Mouse (Mus musculus): ENCODE results near the gene Cntn2. TPM values are rescaled to one million over a fixed set of nuclear protein-coding genes. Genes with fewer than 3 reads are reported as not detected.

Cntn2 gene
- polyA plus RNA-seq, 1 experiment from 2014 or later: 0.26 TPM

- 0 out of 2 replicates have a peak, but pooled peaks have one; percentile 36 for ATAC-seq (ENCODE audit: insufficient read depth, low FRiP score, low read depth)
- no peaks in the 10 kb centered on the region for H3K9me3 ChIP-seq
- no peaks in the 10 kb centered on the region for H3K36me3 ChIP-seq
- H3K4me3 ChIP-seq (replicated peaks): no peak overlapping the region
- H3K27ac ChIP-seq: no peak overlapping the region
- peaks cover 36% of the 10 kb centered on the region for H3K27me3 ChIP-seq (replicated peaks)
- peaks cover 15% of the 10 kb centered on the region; the same call in 1 of the 2 replicates for H3K4me1 ChIP-seq
- WGBS: 21% methylated on average over 5 of the region's 5 CpGs
- peak overlapping the region; percentile 45 for H3K4me2 ChIP-seq
- no peak overlapping the region for H3K9ac ChIP-seq
These were observed 1.0 kb downstream of the Cntn2 start for GRCm38 (mm10) chr1:132541824-132542599.

GRCm38 (mm10) chr1:132541171-132541823, 1.8 kb downstream of the Cntn2 start:
- 5% methylated on average over 14 of the region's 14 CpGs for WGBS

GRCm38 (mm10) chr1:132540701-132541100, 2.4 kb downstream of the Cntn2 start:
- Histone ChIP-seq H3K4me3 (replicated peaks) (no peak overlapping the region), H3K4me2 (no peak overlapping the region), H3K4me1 (peaks cover 15% of the 10 kb centered on the region; the same call in 1 of the 2 replicates), H3K9ac (no peak overlapping the region), H3K9me3 (no peaks in the 10 kb centered on the region), H3K36me3 (no peaks in the 10 kb centered on the region), H3K27me3 (replicated peaks) (peaks cover 36% of the 10 kb centered on the region), H3K27ac (no peak overlapping the region)
- 41% methylated on average over 7 of the region's 7 CpGs for WGBS
- ATAC-seq (ENCODE audit: insufficient read depth, low FRiP score, low read depth): no peak

More at GRCm38 (mm10) chr1:132541171-132541823, 1.8 kb downstream of the Cntn2 start:
- Histone ChIP-seq H3K4me3 (replicated peaks) (no peak overlapping the region), H3K4me2 (no peak overlapping the region), H3K36me3 (no peaks in the 10 kb centered on the region), H3K27ac (no peak overlapping the region), H3K9me3 (no peaks in the 10 kb centered on the region), H3K27me3 (replicated peaks) (peaks cover 36% of the 10 kb centered on the region), H3K4me1 (peaks cover 15% of the 10 kb centered on the region; the same call in 1 of the 2 replicates), H3K9ac (no peak overlapping the region)
- ATAC-seq (ENCODE audit: insufficient read depth, low FRiP score, low read depth): peak; percentile 69

GRCm38 (mm10) chr1:132537736-132538135, 5.3 kb downstream of the Cntn2 start:
- no peak for ATAC-seq (ENCODE audit: insufficient read depth, low FRiP score, low read depth)
- no peak overlapping the region for H3K4me2 ChIP-seq
- H3K36me3 ChIP-seq: no peaks in the 10 kb centered on the region
- no peak overlapping the region for H3K27ac ChIP-seq
- 76% methylated on average over 5 of the region's 5 CpGs for WGBS
- H3K4me1 ChIP-seq: peaks cover 22% of the 10 kb centered on the region; the same call in 1 of the 2 replicates
- H3K9me3 ChIP-seq: no peaks in the 10 kb centered on the region
- H3K4me3 ChIP-seq (replicated peaks): no peak overlapping the region
- H3K27me3 ChIP-seq (replicated peaks): peaks cover 22% of the 10 kb centered on the region
- no peak overlapping the region for H3K9ac ChIP-seq

- peaks cover 19% of the 10 kb centered on the region; the same call in 1 of the 2 replicates for H3K4me1 ChIP-seq
- H3K4me3 ChIP-seq (replicated peaks): no peak overlapping the region
- no peaks in the 10 kb centered on the region for H3K36me3 ChIP-seq
- H3K27me3 ChIP-seq (replicated peaks): 0 out of 2 replicates have a peak, but pooled peaks cover 11% of the 10 kb centered on the region
- no peaks in the 10 kb centered on the region for H3K9me3 ChIP-seq
- H3K4me2 ChIP-seq: no peak overlapping the region
- no peak overlapping the region for H3K9ac ChIP-seq
- ATAC-seq (ENCODE audit: insufficient read depth, low FRiP score, low read depth): no peak
- no peak overlapping the region for H3K27ac ChIP-seq
- WGBS: 75% methylated on average over 3 of the region's 3 CpGs
These were observed 6.6 kb downstream of the Cntn2 start for GRCm38 (mm10) chr1:132536416-132536815.

- H3K4me3 ChIP-seq (replicated peaks): no peak overlapping the region
- no peak overlapping the region for H3K9ac ChIP-seq
- H3K4me2 ChIP-seq: no peak overlapping the region
- WGBS: 89% methylated on average over 4 of the region's 4 CpGs
- peaks cover 21% of the 10 kb centered on the region for H3K4me1 ChIP-seq
- H3K9me3 ChIP-seq: no peaks in the 10 kb centered on the region
- no peak for ATAC-seq (ENCODE audit: insufficient read depth, low FRiP score, low read depth)
- H3K27me3 ChIP-seq (replicated peaks): 0 out of 2 replicates have a peak, but pooled peaks cover 5% of the 10 kb centered on the region
- H3K27ac ChIP-seq: no peak overlapping the region
- no peaks in the 10 kb centered on the region for H3K36me3 ChIP-seq
These were observed 7.5 kb downstream of the Cntn2 start for GRCm38 (mm10) chr1:132535541-132535940.

- H3K9me3 ChIP-seq: no peaks in the 10 kb centered on the region
- H3K4me1 ChIP-seq: peaks cover 24% of the 10 kb centered on the region
- H3K4me2 ChIP-seq: peak overlapping the region; percentile 21; the same call in 1 of the 2 replicates
- no peaks in the 10 kb centered on the region for H3K36me3 ChIP-seq
- H3K9ac ChIP-seq: no peak overlapping the region
- H3K4me3 ChIP-seq (replicated peaks): no peak overlapping the region
- no peaks in the 10 kb centered on the region for H3K27me3 ChIP-seq (replicated peaks)
- WGBS: 12% methylated on average over 8 of the region's 8 CpGs
- H3K27ac ChIP-seq: no peak overlapping the region
- ATAC-seq (ENCODE audit: insufficient read depth, low FRiP score, low read depth): no peak
These were observed 9.2 kb downstream of the Cntn2 start for GRCm38 (mm10) chr1:132533840-132534239.

- H3K4me1 ChIP-seq: peaks cover 24% of the 10 kb centered on the region
- no peak overlapping the region for H3K4me3 ChIP-seq (replicated peaks)
- no peak overlapping the region for H3K27ac ChIP-seq
- no peak overlapping the region for H3K4me2 ChIP-seq
- H3K27me3 ChIP-seq (replicated peaks): no peaks in the 10 kb centered on the region
- H3K9ac ChIP-seq: no peak overlapping the region
- H3K36me3 ChIP-seq: no peaks in the 10 kb centered on the region
- WGBS: 57% methylated on average over 9 of the region's 9 CpGs
- ATAC-seq (ENCODE audit: insufficient read depth, low FRiP score, low read depth): no peak
- H3K9me3 ChIP-seq: no peaks in the 10 kb centered on the region
These were observed 10.5 kb downstream of the Cntn2 start for GRCm38 (mm10) chr1:132532521-132532920.

- H3K27ac ChIP-seq: no peak overlapping the region
- H3K27me3 ChIP-seq (replicated peaks): no peaks in the 10 kb centered on the region
- H3K36me3 ChIP-seq: no peaks in the 10 kb centered on the region
- H3K4me3 ChIP-seq (replicated peaks): no peak overlapping the region
- no peaks in the 10 kb centered on the region for H3K9me3 ChIP-seq
- 11% methylated on average over 5 of the region's 5 CpGs for WGBS
- ATAC-seq (ENCODE audit: insufficient read depth, low FRiP score, low read depth): no peak
- no peak overlapping the region for H3K9ac ChIP-seq
- no peak overlapping the region for H3K4me2 ChIP-seq
- peaks cover 24% of the 10 kb centered on the region for H3K4me1 ChIP-seq
These were observed 12.3 kb downstream of the Cntn2 start for GRCm38 (mm10) chr1:132530631-132531191.

- WGBS: 88% methylated on average over 19 of the region's 19 CpGs
- peaks cover 23% of the 10 kb centered on the region for H3K4me1 ChIP-seq
- no peak overlapping the region for H3K27ac ChIP-seq
- no peak overlapping the region for H3K4me3 ChIP-seq (replicated peaks)
- no peaks in the 10 kb centered on the region for H3K9me3 ChIP-seq
- no peak for ATAC-seq (ENCODE audit: insufficient read depth, low FRiP score, low read depth)
- H3K27me3 ChIP-seq (replicated peaks): no peaks in the 10 kb centered on the region
- H3K36me3 ChIP-seq: no peaks in the 10 kb centered on the region
- no peak overlapping the region for H3K4me2 ChIP-seq
- no peak overlapping the region for H3K9ac ChIP-seq
These were observed 14.3 kb downstream of the Cntn2 start for GRCm38 (mm10) chr1:132528647-132529334.

GRCm38 (mm10) chr1:132528071-132528470, 15.0 kb downstream of the Cntn2 start:
- Histone ChIP-seq H3K4me2 (no peak overlapping the region), H3K27ac (no peak overlapping the region), H3K36me3 (no peaks in the 10 kb centered on the region), H3K9ac (no peak overlapping the region), H3K9me3 (no peaks in the 10 kb centered on the region), H3K4me1 (peaks cover 17% of the 10 kb centered on the region), H3K4me3 (replicated peaks) (no peak overlapping the region), H3K27me3 (replicated peaks) (no peaks in the 10 kb centered on the region)
- WGBS: 89% methylated on average over 13 of the region's 13 CpGs
- no peak for ATAC-seq (ENCODE audit: insufficient read depth, low FRiP score, low read depth)

Measured in stomach, embryonic 15.5 days (tissue).